Mouse (Mus musculus): ENCODE measurements around the gene Olfr633. TPM values are rescaled to one million over a fixed set of nuclear protein-coding genes. Genes with fewer than 3 reads are reported as not detected.

Olfr633 gene
- total RNA-seq (2023; ENCODE audit: inconsistent age): not detected in 4 replicates

GRCm38 (mm10) chr7:103944137-103944536, at the start of gene Olfr633:
TSS of gene Olfr633 (plus strand) at chr7:103944437.

GRCm38 (mm10) chr7:103903187-103903586, 41.0 kb upstream of the Olfr633 start, which contains the start of gene Olfr65:
TSS of gene Olfr65 (plus strand) at chr7:103903487.

GRCm38 (mm10) chr7:103928525-103928924, 15.7 kb upstream of the Olfr633 start, which contains the start of gene Olfr631:
TSS of gene Olfr631 (plus strand) at chr7:103928825.

GRCm38 (mm10) chr7:103934264-103934663, 10.0 kb upstream of the Olfr633 start, which contains the start of gene Olfr632:
TSS of gene Olfr632 (plus strand) at chr7:103934347.

GRCm38 (mm10) chr7:103970852-103971251, 26.6 kb downstream of the Olfr633 start, which contains the start of gene Olfr635:
TSS of gene Olfr635 (plus strand) at chr7:103971152.

GRCm38 (mm10) chr7:103998446-103998845, 54.2 kb downstream of the Olfr633 start, which contains the start of gene Olfr638:
TSS of gene Olfr638 (plus strand) at chr7:103998746.

Other genes starting within 250 kb of the Olfr633 start
- gene Olfr243, start 229.8 kb upstream of the Olfr633 start, total RNA-seq (2023; ENCODE audit: inconsistent age): not detected in 4 replicates
- gene Olfr628, start 214.1 kb upstream of the Olfr633 start, total RNA-seq (2023; ENCODE audit: inconsistent age): not detected in 4 replicates
- not detected in 4 replicates for gene Olfr629, start 199.5 kb upstream of the Olfr633 start, total RNA-seq (2023; ENCODE audit: inconsistent age)
- not detected in 4 replicates for gene Olfr630, start 187.1 kb upstream of the Olfr633 start, total RNA-seq (2023; ENCODE audit: inconsistent age)
- not detected in 4 replicates for gene Olfr69, start 172.8 kb upstream of the Olfr633 start, total RNA-seq (2023; ENCODE audit: inconsistent age)
- gene Olfr68, start 164.7 kb upstream of the Olfr633 start, total RNA-seq (2023; ENCODE audit: inconsistent age): not detected in 4 replicates
- not detected in 4 replicates for gene Olfr67, start 152.6 kb upstream of the Olfr633 start, total RNA-seq (2023; ENCODE audit: inconsistent age)
- 3.1 to 9.5 TPM (median 3.9 TPM) in 4 replicates for gene Hbb-bt, start 130.4 kb upstream of the Olfr633 start, total RNA-seq (2023; ENCODE audit: inconsistent age)
- gene Hbb-bs, start 116.3 kb upstream of the Olfr633 start, total RNA-seq (2023; ENCODE audit: inconsistent age): 5.7 to 29.6 TPM (median 17.0 TPM) in 4 replicates
- gene Hbb-bh2, start 103.9 kb upstream of the Olfr633 start, total RNA-seq (2023; ENCODE audit: inconsistent age): not detected in 4 replicates
- 0.94 TPM in 1 of 4 replicates, not detected in the others for gene Hbb-bh1, start 101.3 kb upstream of the Olfr633 start, total RNA-seq (2023; ENCODE audit: inconsistent age)
- not detected in 4 replicates for gene Hbb-y, start 91.2 kb upstream of the Olfr633 start, total RNA-seq (2023; ENCODE audit: inconsistent age)
- not detected in 4 replicates for gene Olfr66, start 58.2 kb upstream of the Olfr633 start, total RNA-seq (2023; ENCODE audit: inconsistent age)
- not detected in 4 replicates for gene Olfr64, start 50.0 kb upstream of the Olfr633 start, total RNA-seq (2023; ENCODE audit: inconsistent age)
- not detected in 4 replicates for gene Olfr65, start 41.0 kb upstream of the Olfr633 start, total RNA-seq (2023; ENCODE audit: inconsistent age)
- gene Olfr631, start 15.6 kb upstream of the Olfr633 start, total RNA-seq (2023; ENCODE audit: inconsistent age): not detected in 4 replicates
- gene Olfr632, start 10.1 kb upstream of the Olfr633 start, total RNA-seq (2023; ENCODE audit: inconsistent age): not detected in 4 replicates
- not detected in 4 replicates for gene Olfr635, start 26.7 kb downstream of the Olfr633 start, total RNA-seq (2023; ENCODE audit: inconsistent age)
- gene Olfr638, start 54.3 kb downstream of the Olfr633 start, total RNA-seq (2023; ENCODE audit: inconsistent age): not detected in 4 replicates
- 0.16 TPM in 1 of 4 replicates, not detected in the others for gene Olfr639, start 72.9 kb downstream of the Olfr633 start, total RNA-seq (2023; ENCODE audit: inconsistent age)
- not detected in 4 replicates for gene Olfr640, start 81.1 kb downstream of the Olfr633 start, total RNA-seq (2023; ENCODE audit: inconsistent age)
- not detected in 4 replicates for gene Olfr641, start 91.0 kb downstream of the Olfr633 start, total RNA-seq (2023; ENCODE audit: inconsistent age)
- gene Olfr642, start 108.2 kb downstream of the Olfr633 start, total RNA-seq (2023; ENCODE audit: inconsistent age): not detected in 4 replicates
- gene 4930516K23Rik, start 117.0 kb downstream of the Olfr633 start, total RNA-seq (2023; ENCODE audit: inconsistent age): not detected in 4 replicates
- gene Olfr644, start 127.4 kb downstream of the Olfr633 start, total RNA-seq (2023; ENCODE audit: inconsistent age): not detected in 4 replicates
- not detected in 4 replicates for gene Olfr645, start 141.0 kb downstream of the Olfr633 start, total RNA-seq (2023; ENCODE audit: inconsistent age)
- 0.27 to 0.29 TPM (median 0.27 TPM) in 3 of 4 replicates, not detected in the other for gene Olfr646, start 160.4 kb downstream of the Olfr633 start, total RNA-seq (2023; ENCODE audit: inconsistent age)
- gene Ubqln5, start 185.4 kb downstream of the Olfr633 start, total RNA-seq (2023; ENCODE audit: inconsistent age): not detected in 4 replicates
- not detected in 4 replicates for gene Olfr643, start 193.0 kb downstream of the Olfr633 start, total RNA-seq (2023; ENCODE audit: inconsistent age)
- gene Ubqln3, start 198.8 kb downstream of the Olfr633 start, total RNA-seq (2023; ENCODE audit: inconsistent age): not detected in 4 replicates
- gene Ubqlnl, start 206.1 kb downstream of the Olfr633 start, total RNA-seq (2023; ENCODE audit: inconsistent age): not detected in 4 replicates
- gene Olfm5, start 220.4 kb downstream of the Olfr633 start, total RNA-seq (2023; ENCODE audit: inconsistent age): not detected in 4 replicates
- gene Olfr648, start 239.0 kb downstream of the Olfr633 start, total RNA-seq (2023; ENCODE audit: inconsistent age): not detected in 4 replicates